Comparison of ENCODE assay signal across 9 mouse cellular contexts in the genomic region with DNA sequence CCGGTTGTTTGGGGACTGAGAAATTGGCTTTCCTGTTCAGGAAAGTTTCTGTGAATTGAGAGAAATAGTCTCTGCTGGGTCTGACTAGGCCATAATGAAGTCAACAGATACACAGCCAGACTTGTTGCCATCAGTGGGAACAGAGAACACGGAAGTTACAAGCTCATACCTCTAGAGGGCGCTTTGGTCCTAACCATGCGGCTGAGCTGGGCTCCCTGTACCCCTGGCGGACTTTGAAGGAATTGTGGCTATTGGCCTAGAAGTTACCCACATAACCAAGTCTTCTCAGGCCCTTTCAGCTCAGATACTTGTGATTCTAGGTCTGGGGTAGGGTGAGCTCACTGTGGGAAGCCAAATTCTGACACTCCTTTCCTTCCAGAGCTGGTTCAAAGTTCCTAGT. TPM values are rescaled to one million over a fixed set of nuclear protein-coding genes. Genes with fewer than 3 reads are reported as not detected.
DNase-seq lines count a peak whose midpoint lies in the region; ATAC-seq lines count a peak whose summit lies in the region.
"Had no signal": no experiment of that assay in that cellular context is flagged by ENCODE, and none has a peak within 500 bp of the region (broad histone marks: within the 10 kb centered on the region; RNA-seq: fewer than 3 reads in every experiment).

No protein-coding gene starts in this region.

- no peak overlapping the region for H3K4me3 ChIP-seq in forebrain, embryonic 14.5 days (ENCODE audit: low read depth, low read length)
- H3K4me3 ChIP-seq in forebrain, embryonic 12.5 days (replicated peaks), result no peak overlapping the region
- H3K4me3 ChIP-seq: neural tube, embryonic 13.5 days had no signal

- no peaks in the 10 kb centered on the region for H3K9me3 ChIP-seq in forebrain, embryonic 14.5 days (replicated peaks; ENCODE audit: control insufficient read depth, low read length)
- H3K9me3 ChIP-seq in forebrain, embryonic 12.5 days, result no peaks in the 10 kb centered on the region
- H3K9me3 ChIP-seq: neural tube, embryonic 13.5 days had no signal

- H3K4me1 ChIP-seq in forebrain, embryonic 14.5 days (ENCODE audit: control insufficient read depth, insufficient read depth, low read length), result no peaks in the 10 kb centered on the region
- no peaks in the 10 kb centered on the region for H3K4me1 ChIP-seq in forebrain, embryonic 12.5 days

- peak; percentile 75 for DNase-seq in forebrain, embryonic 14.5 days (ENCODE audit: low spot score)
- peak; percentile 47 to 49 for DNase-seq in cerebellum, postnatal 36 days
- peak; percentile 86 for DNase-seq in heart, adult 8-10 months (ENCODE audit: low spot score)
- DNase-seq in layer of hippocampus, adult 9-11 months, result peak; percentile 71
- peak; percentile 87 for DNase-seq in lung, postnatal 14 days
- peak; percentile 86 for DNase-seq in skeletal muscle tissue, adult 2 months (ENCODE audit: low read depth, low spot score)

- H3K27me3 ChIP-seq in forebrain, embryonic 14.5 days (replicated peaks; ENCODE audit: control insufficient read depth, insufficient read depth, low read length), result no peaks in the 10 kb centered on the region
- no peaks in the 10 kb centered on the region for H3K27me3 ChIP-seq in forebrain, embryonic 12.5 days
- H3K27me3 ChIP-seq: neural tube, embryonic 13.5 days had no signal

- no peak overlapping the region for H3K27ac ChIP-seq in forebrain, embryonic 14.5 days (ENCODE audit: low read depth, low read length)
- no peak overlapping the region for H3K27ac ChIP-seq in forebrain, embryonic 12.5 days
- H3K27ac ChIP-seq: neural tube, embryonic 13.5 days had no signal

- no peak overlapping the region for H3K9ac ChIP-seq in forebrain, embryonic 14.5 days (ENCODE audit: low read length)
- H3K9ac ChIP-seq in forebrain, embryonic 12.5 days, result no peak overlapping the region
- H3K9ac ChIP-seq: neural tube, embryonic 13.5 days had no signal

- no peaks in the 10 kb centered on the region for H3K36me3 ChIP-seq in forebrain, embryonic 14.5 days (ENCODE audit: control insufficient read depth, insufficient read depth, low read length)
- H3K36me3 ChIP-seq in forebrain, embryonic 12.5 days (replicated peaks), result no peaks in the 10 kb centered on the region
- H3K36me3 ChIP-seq: neural tube, embryonic 13.5 days had no signal

- WGBS in forebrain, embryonic 14.5 days, result 3% methylated on average over 5 of the region's 5 CpGs
- 8% methylated on average over 5 of the region's 5 CpGs for WGBS in forebrain, embryonic 12.5 days

- no peak for ATAC-seq in forebrain, embryonic 14.5 days
- ATAC-seq in forebrain, embryonic 12.5 days (ENCODE audit: low FRiP score), result no peak; the same call in 1 of the 2 replicates
- peak; percentile 73 for ATAC-seq in activated CD4-positive, CD25-positive, alpha-beta regulatory T cell, adult 4 months

- no peak overlapping the region for H3K4me2 ChIP-seq in forebrain, embryonic 14.5 days (ENCODE audit: low read length)
- H3K4me2 ChIP-seq in forebrain, embryonic 12.5 days, result no peak overlapping the region
- H3K4me2 ChIP-seq: neural tube, embryonic 13.5 days had no signal

RNA-seq across cellular contexts. Expression of a gene that starts 6.9 kb away (rescaled TPM):
- not detected in 2 replicates for polyA plus RNA-seq in forebrain, embryonic 14.5 days (2014; fragmentation: Nextera tagmentation; extraction: Ambion mirVana)
- polyA plus RNA-seq in forebrain, embryonic 12.5 days (2016; fragmentation: Nextera tagmentation; extraction: Ambion mirVana), result not detected in 2 replicates
- not detected for polyA plus RNA-seq in activated CD4-positive, CD25-positive, alpha-beta regulatory T cell, adult 4 months (2017; shearing (Covaris generic))
- 1 to 10 TPM; 2.6 to 4.8 (median 3.7) TPM for total RNA-seq in heart, adult 8-10 months (2022)
- polyA plus RNA-seq: neural tube, embryonic 13.5 days had no signal

RNA-seq across cellular contexts. Expression of a gene that starts 21.8 kb away (rescaled TPM):
- 0.42 and 0.90 TPM in 2 replicates for polyA plus RNA-seq in forebrain, embryonic 14.5 days (2014; fragmentation: Nextera tagmentation; extraction: Ambion mirVana)
- polyA plus RNA-seq in forebrain, embryonic 12.5 days (2016; fragmentation: Nextera tagmentation; extraction: Ambion mirVana), result 0.68 and 0.85 TPM in 2 replicates
- polyA plus RNA-seq in activated CD4-positive, CD25-positive, alpha-beta regulatory T cell, adult 4 months (2017; shearing (Covaris generic)), result not detected
- total RNA-seq in heart, adult 8-10 months (2022), result 1 to 10 TPM in 1 of 4 experiments, not detected in 3; 6.7 TPM

RNA-seq across cellular contexts. Expression of a gene that starts 45.9 kb away (rescaled TPM):
- 0.33 and 0.37 TPM in 2 replicates for polyA plus RNA-seq in forebrain, embryonic 14.5 days (2014; fragmentation: Nextera tagmentation; extraction: Ambion mirVana)
- not detected in 2 replicates for polyA plus RNA-seq in forebrain, embryonic 12.5 days (2016; fragmentation: Nextera tagmentation; extraction: Ambion mirVana)
- under 1 TPM; 0.13 to 0.58 TPM for polyA plus RNA-seq in activated CD4-positive, CD25-positive, alpha-beta regulatory T cell, adult 4 months (2017; shearing (Covaris generic))
- 100 to 1,000 TPM; 286 to 346 (median 321) TPM for total RNA-seq in heart, adult 8-10 months (2022)

RNA-seq across cellular contexts. Expression of a gene that starts 51.3 kb away (rescaled TPM):
- not detected in 2 replicates for polyA plus RNA-seq in forebrain, embryonic 14.5 days (2014; fragmentation: Nextera tagmentation; extraction: Ambion mirVana)
- not detected in 2 replicates for polyA plus RNA-seq in forebrain, embryonic 12.5 days (2016; fragmentation: Nextera tagmentation; extraction: Ambion mirVana)
- 1 to 10 TPM; 2.2 TPM for polyA plus RNA-seq in activated CD4-positive, CD25-positive, alpha-beta regulatory T cell, adult 4 months (2017; shearing (Covaris generic))
- not detected for total RNA-seq in heart, adult 8-10 months (2022)
